Mouse (Mus musculus): ENCODE results near the gene Dync1i1. TPM values are rescaled to one million over a fixed set of nuclear protein-coding genes. Genes with fewer than 3 reads are reported as not detected.

Gene Dync1i1
- polyA plus RNA-seq, 2 experiments = not detected

DNA sequence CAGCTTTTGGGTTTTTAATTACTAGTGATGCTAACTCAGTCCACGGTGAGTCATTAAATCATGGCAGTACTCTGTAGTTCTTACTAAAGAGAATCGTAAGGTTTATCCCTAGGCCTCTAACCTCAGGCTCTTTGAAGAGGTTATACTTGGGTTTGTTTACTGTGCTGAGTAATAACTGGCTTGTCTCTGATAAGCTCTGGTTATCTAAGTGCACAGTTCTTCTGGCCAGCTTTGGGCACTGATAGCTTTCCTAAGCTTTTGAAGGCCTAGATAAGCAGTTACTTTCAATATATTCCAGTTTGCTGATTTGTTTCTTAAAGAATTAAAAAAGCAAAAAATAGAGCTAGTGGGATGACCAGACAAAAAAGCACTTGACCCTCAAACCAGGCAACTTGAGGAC is 37.5 kb downstream of the Dync1i1 start:
- Histone ChIP-seq H3K9me3 (ENCODE audit: control insufficient read depth, low read length) (no peaks in the 10 kb centered on the region), H3K27me3 (ENCODE audit: control insufficient read depth, insufficient read depth, low read length) (no peaks in the 10 kb centered on the region), H3K36me3 (replicated peaks; ENCODE audit: control insufficient read depth, insufficient read depth, low read depth) (no peaks in the 10 kb centered on the region), H3K9ac (replicated peaks) (no peak overlapping the region), H3K4me1 (replicated peaks; ENCODE audit: control insufficient read depth in 2 of 2, insufficient read depth in 2 of 2, low read length in 1 of 2) (no peaks in the 10 kb centered on the region), H3K27ac (no peak overlapping the region), H3K4me3 (ENCODE audit: insufficient read depth in 1 of 2, low read depth in 2 of 2, low read length in 2 of 2) (no peak overlapping the region), H3K4me2 (ENCODE audit: low read depth) (no peak overlapping the region)
- ATAC-seq (ENCODE audit: insufficient read depth) (peak; percentile 50; the same call in 1 of the 2 replicates), DNase-seq (ENCODE audit: low read depth in 3 of 3, low spot score in 3 of 3) (no peak)
- peak; percentile 40 for TF ChIP-seq EP300 (IDR thresholded peaks at IDR 0.05; ENCODE audit: low read depth)
- TF ChIP-seq CTCF (IDR thresholded peaks at IDR 0.05; ENCODE audit: low read depth) = no peak
- WGBS (ENCODE audit: insufficient replicate concordance) = 40% methylated on average over 2 of the region's 2 CpGs

DNA sequence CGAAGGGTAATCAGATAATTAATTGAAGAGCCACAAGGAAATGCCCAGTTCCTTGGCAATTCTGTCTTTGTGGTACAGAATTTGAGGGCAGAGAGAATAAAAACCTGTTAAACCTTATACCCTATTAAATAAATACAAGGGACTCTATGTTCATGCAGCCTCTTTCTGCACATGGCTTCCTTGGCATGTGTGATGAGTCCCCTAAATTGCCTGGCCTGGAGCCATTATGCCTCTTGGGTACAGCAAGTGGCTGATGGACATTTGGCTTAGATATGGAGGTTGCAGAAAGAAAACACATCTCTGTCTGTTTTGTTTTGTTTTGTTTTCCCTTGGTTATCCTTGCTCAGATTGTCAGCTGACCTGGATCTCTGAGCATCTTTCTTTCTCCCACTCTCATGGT is 43.1 kb downstream of the Dync1i1 start:
- Histone ChIP-seq H3K27ac (no peak overlapping the region), H3K4me1 (replicated peaks; ENCODE audit: control insufficient read depth in 2 of 2, insufficient read depth in 2 of 2, low read length in 1 of 2) (no peaks in the 10 kb centered on the region), H3K4me3 (ENCODE audit: insufficient read depth in 1 of 2, low read depth in 2 of 2, low read length in 2 of 2) (no peak overlapping the region), H3K4me2 (ENCODE audit: low read depth) (no peak overlapping the region), H3K27me3 (ENCODE audit: control insufficient read depth, insufficient read depth, low read length) (no peaks in the 10 kb centered on the region), H3K36me3 (replicated peaks; ENCODE audit: control insufficient read depth, insufficient read depth, low read depth) (no peaks in the 10 kb centered on the region), H3K9me3 (ENCODE audit: control insufficient read depth, low read length) (no peaks in the 10 kb centered on the region), H3K9ac (replicated peaks) (no peak overlapping the region)
- no peak for DNase-seq (ENCODE audit: low read depth in 3 of 3, low spot score in 3 of 3)
- no peak for ATAC-seq (ENCODE audit: insufficient read depth)
- WGBS (ENCODE audit: insufficient replicate concordance) = 29% methylated on average over 1 of the region's 1 CpGs
- TF ChIP-seq CTCF (IDR thresholded peaks at IDR 0.05; ENCODE audit: low read depth) (no peak), EP300 (IDR thresholded peaks at IDR 0.05; ENCODE audit: low read depth) (no peak)

- WGBS (ENCODE audit: insufficient replicate concordance) = 55% methylated on average over 4 of the region's 4 CpGs
- Histone ChIP-seq H3K4me1 (replicated peaks; ENCODE audit: control insufficient read depth in 2 of 2, insufficient read depth in 2 of 2, low read length in 1 of 2) (no peaks in the 10 kb centered on the region), H3K27me3 (ENCODE audit: control insufficient read depth, insufficient read depth, low read length) (no peaks in the 10 kb centered on the region), H3K9me3 (ENCODE audit: control insufficient read depth, low read length) (no peaks in the 10 kb centered on the region), H3K27ac (no peak overlapping the region), H3K9ac (replicated peaks) (no peak overlapping the region), H3K36me3 (replicated peaks; ENCODE audit: control insufficient read depth, insufficient read depth, low read depth) (no peaks in the 10 kb centered on the region), H3K4me2 (ENCODE audit: low read depth) (no peak overlapping the region), H3K4me3 (ENCODE audit: insufficient read depth in 1 of 2, low read depth in 2 of 2, low read length in 2 of 2) (no peak overlapping the region)
- no peak for TF ChIP-seq CTCF (IDR thresholded peaks at IDR 0.05; ENCODE audit: low read depth)
- no peak for TF ChIP-seq EP300 (IDR thresholded peaks at IDR 0.05; ENCODE audit: low read depth)
- ATAC-seq (ENCODE audit: insufficient read depth) (no peak), DNase-seq (ENCODE audit: low read depth in 3 of 3, low spot score in 3 of 3) (no peak)
These were observed 44.8 kb downstream of the Dync1i1 start for GRCm38 (mm10) chr6:5770283-5770682.

- ATAC-seq (ENCODE audit: insufficient read depth) = no peak
- DNase-seq (ENCODE audit: low read depth in 3 of 3, low spot score in 3 of 3) = no peak
- H3K27me3 ChIP-seq (ENCODE audit: control insufficient read depth, insufficient read depth, low read length) = no peaks in the 10 kb centered on the region
- H3K9me3 ChIP-seq (ENCODE audit: control insufficient read depth, low read length) = no peaks in the 10 kb centered on the region
- 67% methylated on average over 3 of the region's 3 CpGs for WGBS (ENCODE audit: insufficient replicate concordance)
- no peaks in the 10 kb centered on the region for H3K4me1 ChIP-seq (replicated peaks; ENCODE audit: control insufficient read depth in 2 of 2, insufficient read depth in 2 of 2, low read length in 1 of 2)
- no peak overlapping the region for H3K4me2 ChIP-seq (ENCODE audit: low read depth)
- H3K36me3 ChIP-seq (replicated peaks; ENCODE audit: control insufficient read depth, insufficient read depth, low read depth) = no peaks in the 10 kb centered on the region
- no peak overlapping the region for H3K9ac ChIP-seq (replicated peaks)
- no peak overlapping the region for H3K4me3 ChIP-seq (ENCODE audit: insufficient read depth in 1 of 2, low read depth in 2 of 2, low read length in 2 of 2)
- H3K27ac ChIP-seq = no peak overlapping the region
- no peak for TF ChIP-seq CTCF (IDR thresholded peaks at IDR 0.05; ENCODE audit: low read depth)
These were observed 50.0 kb downstream of the Dync1i1 start for GRCm38 (mm10) chr6:5775461-5775860.

GRCm38 (mm10) chr6:5781752-5782151 is 56.3 kb downstream of the Dync1i1 start:
- DNase-seq (ENCODE audit: low read depth in 3 of 3, low spot score in 3 of 3) (no peak), ATAC-seq (ENCODE audit: insufficient read depth) (no peak)
- no peaks in the 10 kb centered on the region for H3K9me3 ChIP-seq (ENCODE audit: control insufficient read depth, low read length)
- TF ChIP-seq CTCF (IDR thresholded peaks at IDR 0.05; ENCODE audit: low read depth) (no peak), EP300 (IDR thresholded peaks at IDR 0.05; ENCODE audit: low read depth) (no peak)
- 49% methylated on average over 6 of the region's 6 CpGs for WGBS (ENCODE audit: insufficient replicate concordance)
- no peak overlapping the region for H3K4me2 ChIP-seq (ENCODE audit: low read depth)
- H3K4me3 ChIP-seq (ENCODE audit: insufficient read depth in 1 of 2, low read depth in 2 of 2, low read length in 2 of 2) = no peak overlapping the region
- no peak overlapping the region for H3K9ac ChIP-seq (replicated peaks)
- H3K27me3 ChIP-seq (ENCODE audit: control insufficient read depth, insufficient read depth, low read length) = no peaks in the 10 kb centered on the region
- H3K27ac ChIP-seq = no peak overlapping the region
- no peaks in the 10 kb centered on the region for H3K4me1 ChIP-seq (replicated peaks; ENCODE audit: control insufficient read depth in 2 of 2, insufficient read depth in 2 of 2, low read length in 1 of 2)
- H3K36me3 ChIP-seq (replicated peaks; ENCODE audit: control insufficient read depth, insufficient read depth, low read depth) = no peaks in the 10 kb centered on the region
